Mouse (Mus musculus): Measurements from ENCODE around the gene Gpr155. TPM values are rescaled to one million over a fixed set of nuclear protein-coding genes. Genes with fewer than 3 reads are reported as not detected.

Gpr155 gene
- polyA plus RNA-seq, 1 experiment from 2014 or later = 20.6 TPM

DNA sequence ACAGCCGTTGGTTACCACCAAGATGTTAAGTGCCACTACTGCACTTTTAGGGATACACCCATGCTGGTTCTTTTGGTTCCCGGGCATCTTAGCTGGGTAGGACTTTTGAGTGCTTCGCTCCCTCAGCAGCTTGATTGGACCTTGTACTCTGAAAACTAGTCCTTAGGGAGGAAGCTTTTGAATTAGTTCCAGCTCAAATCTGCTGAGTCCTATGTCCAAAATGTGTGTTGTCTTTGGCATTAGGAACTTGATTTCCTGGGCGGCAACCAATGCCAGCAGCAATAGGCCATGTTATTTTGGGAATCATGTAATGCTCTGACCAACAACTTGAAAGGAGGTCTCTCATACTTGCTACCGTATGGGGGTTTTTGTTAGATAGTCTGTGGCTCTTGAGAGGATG, 60.5 kb downstream of the Gpr155 start:
- 97% methylated on average over 5 of the region's 5 CpGs for WGBS (ENCODE audit: missing documents)
- Histone ChIP-seq H3K36me3 (ENCODE audit: inconsistent target) (no peaks in the 10 kb centered on the region), H3K27ac (no peak overlapping the region), H3K4me3 (ENCODE audit: inconsistent target) (no peak overlapping the region), H3K79me2 (ENCODE audit: inconsistent target) (no peaks in the 10 kb centered on the region)

DNA sequence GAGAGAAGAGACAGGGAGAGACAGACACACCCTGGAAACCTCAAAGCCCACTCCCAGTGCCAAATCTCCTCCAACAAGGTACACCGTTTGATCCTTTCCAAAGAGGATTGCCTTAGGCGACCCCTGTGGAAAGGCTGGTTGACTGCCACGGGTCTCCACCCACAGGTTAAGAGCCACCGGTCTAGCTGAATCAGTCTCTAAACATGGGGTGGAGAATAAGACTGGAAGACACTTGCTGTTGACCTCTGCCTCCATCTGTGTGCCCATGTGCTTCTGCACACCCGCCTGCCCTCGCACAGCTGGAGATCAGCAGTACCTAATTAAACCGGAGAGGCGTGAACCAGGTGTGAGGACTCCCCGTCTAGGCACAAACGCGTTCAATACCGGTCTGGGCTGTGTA, 63.4 kb downstream of the Gpr155 start:
- Histone ChIP-seq H3K4me3 (ENCODE audit: inconsistent target) (no peak overlapping the region), H3K27ac (no peak overlapping the region), H3K36me3 (ENCODE audit: inconsistent target) (no peaks in the 10 kb centered on the region), H3K79me2 (ENCODE audit: inconsistent target) (no peaks in the 10 kb centered on the region)
- 84% methylated on average over 7 of the region's 12 CpGs for WGBS (ENCODE audit: missing documents)

DNA sequence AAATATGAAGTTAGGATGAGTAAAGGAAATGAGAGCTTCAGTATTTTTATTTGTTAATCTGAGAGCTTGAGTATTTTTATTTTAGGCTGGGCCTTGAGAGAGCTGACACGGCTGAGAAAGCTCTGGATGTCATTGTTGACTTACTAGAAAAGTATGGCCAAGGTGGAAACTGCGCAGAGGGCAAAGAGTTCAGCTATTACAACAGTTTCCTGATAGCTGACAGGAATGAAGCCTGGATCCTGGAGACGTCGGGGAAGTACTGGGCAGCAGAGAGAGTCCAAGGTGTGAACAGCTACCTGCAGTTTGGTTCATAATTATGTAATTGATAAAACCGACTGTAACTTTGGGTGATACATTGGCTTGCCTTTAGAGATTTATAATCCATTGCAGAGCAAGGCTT, 67.2 kb downstream of the Gpr155 start:
- WGBS (ENCODE audit: missing documents) = 87% methylated on average over 5 of the region's 5 CpGs
- Histone ChIP-seq H3K4me3 (ENCODE audit: inconsistent target) (no peak overlapping the region), H3K36me3 (ENCODE audit: inconsistent target) (no peaks in the 10 kb centered on the region), H3K27ac (no peak overlapping the region), H3K79me2 (ENCODE audit: inconsistent target) (no peaks in the 10 kb centered on the region)

DNA sequence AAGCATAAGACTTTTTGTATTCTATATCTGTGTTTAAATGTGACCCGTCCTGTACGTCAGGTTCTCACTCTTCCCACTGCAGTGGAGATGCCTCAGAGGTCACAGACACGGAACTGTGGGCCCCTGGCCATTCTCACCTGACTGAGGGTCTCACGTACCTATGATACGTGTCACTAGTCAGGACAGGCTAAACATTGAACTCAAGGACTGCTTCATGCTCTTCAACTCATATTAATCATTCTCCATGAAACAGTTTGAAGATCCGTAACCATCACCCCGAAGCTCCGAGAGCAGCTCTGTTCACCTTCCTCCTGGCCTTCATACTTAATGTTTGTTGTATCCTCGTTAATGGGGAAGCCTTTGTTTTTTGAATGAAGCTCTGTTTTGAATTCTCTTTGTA, 68.9 kb downstream of the Gpr155 start:
- Histone ChIP-seq H3K27ac (no peak overlapping the region), H3K4me3 (ENCODE audit: inconsistent target) (no peak overlapping the region), H3K36me3 (ENCODE audit: inconsistent target) (no peaks in the 10 kb centered on the region), H3K79me2 (ENCODE audit: inconsistent target) (no peaks in the 10 kb centered on the region)
- WGBS (ENCODE audit: missing documents) = 93% methylated on average over 9 of the region's 9 CpGs

DNA sequence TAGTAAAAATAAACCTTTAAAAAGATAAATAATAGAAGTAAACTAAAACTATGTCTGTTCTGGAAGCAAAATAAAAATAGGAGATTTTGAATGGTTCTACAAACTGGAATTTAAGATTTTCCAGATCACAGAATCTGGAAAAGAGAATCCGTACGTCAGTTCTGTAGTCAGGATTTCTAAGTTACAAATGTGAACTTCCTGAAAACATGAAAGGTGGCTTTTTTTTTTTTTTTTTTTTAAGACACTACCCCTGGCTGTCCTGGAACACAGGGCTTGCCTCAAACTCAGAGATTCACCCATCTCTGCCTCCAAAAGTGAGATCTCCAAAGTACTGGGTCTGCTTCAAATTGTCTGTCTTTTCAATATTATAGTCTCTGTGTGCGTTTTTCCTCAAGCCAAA, 72.1 kb downstream of the Gpr155 start:
- no peak overlapping the region for H3K27ac ChIP-seq
- peaks cover 10% of the 10 kb centered on the region for H3K36me3 ChIP-seq (ENCODE audit: inconsistent target)
- H3K4me3 ChIP-seq (ENCODE audit: inconsistent target) = no peak overlapping the region
- 95% methylated on average over 3 of the region's 3 CpGs for WGBS (ENCODE audit: missing documents)
- peaks cover 22% of the 10 kb centered on the region for H3K79me2 ChIP-seq (ENCODE audit: inconsistent target)

DNA sequence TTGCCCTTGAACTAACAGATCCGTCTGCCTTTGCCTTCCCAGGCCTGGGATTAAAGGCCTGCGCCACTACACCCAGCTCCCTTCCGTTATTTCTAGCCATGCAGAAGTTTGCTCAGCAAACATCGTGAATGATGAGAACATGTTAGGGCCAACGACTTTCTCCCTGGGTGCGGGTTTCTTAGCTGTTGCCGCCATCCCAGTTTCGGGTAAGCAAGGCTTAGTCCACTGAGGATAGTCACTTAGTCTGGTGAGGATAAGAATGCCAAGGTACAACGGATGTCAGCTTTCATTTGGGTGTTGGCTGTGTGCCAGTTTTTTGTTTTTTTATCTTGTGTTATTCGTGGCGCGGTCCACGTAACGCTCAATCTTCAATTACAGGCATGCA, 73.3 kb downstream of the Gpr155 start:
- 59% methylated on average over 14 of the region's 14 CpGs for WGBS (ENCODE audit: missing documents)
- Histone ChIP-seq H3K27ac (peak overlapping the region; percentile 54), H3K36me3 (ENCODE audit: inconsistent target) (peaks cover 22% of the 10 kb centered on the region), H3K79me2 (ENCODE audit: inconsistent target) (peaks cover 27% of the 10 kb centered on the region), H3K4me3 (ENCODE audit: inconsistent target) (peak overlapping the region; percentile 99)

DNA sequence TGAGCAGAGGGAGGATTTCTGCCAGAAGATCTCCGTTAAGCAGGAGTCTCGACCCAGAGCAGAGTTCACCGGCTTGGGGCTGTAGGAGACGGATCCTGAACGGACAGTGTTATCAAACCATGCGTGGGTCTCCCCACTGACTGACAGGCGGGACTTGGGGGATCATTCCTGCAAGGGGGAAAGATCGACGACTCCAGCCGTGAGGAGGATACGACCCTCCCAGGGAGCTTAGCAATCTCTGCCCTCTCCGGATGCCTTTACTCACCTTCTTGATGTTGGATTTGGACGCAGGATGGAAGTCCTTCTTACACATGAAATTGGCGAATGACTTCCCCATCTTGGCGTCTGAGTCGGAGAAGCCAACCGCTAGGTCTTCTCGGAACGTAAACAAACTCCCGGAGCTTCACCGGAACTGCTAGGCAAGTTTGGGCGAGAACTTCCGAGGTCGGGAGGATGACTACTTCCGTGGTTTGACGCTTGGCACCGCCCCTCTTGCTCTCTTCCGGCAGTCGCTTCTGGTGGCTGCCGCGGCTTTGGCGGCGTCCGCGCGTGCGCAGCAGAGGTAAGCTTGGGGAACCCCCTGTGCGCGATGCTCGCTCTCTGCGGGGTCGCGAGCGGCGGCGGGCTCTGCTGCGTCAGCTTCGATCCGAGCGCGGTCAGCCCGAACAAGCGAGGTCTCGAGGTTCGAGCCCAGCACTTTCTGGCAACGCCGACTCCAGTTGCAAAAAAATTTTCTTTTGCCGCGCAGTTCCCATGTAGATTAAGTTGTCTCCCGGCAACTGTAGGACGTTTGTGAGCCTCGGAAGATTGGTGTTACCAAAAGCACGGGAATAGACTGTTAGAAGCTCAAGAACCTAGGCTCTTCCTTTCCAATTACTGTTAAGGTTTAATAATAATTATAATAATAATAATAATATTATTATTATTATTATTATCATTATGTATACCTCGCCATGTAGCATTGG, 73.9 kb downstream of the Gpr155 start, which contains the start of the genes Scrn3 and Cir1:
Gene Scrn3, plus strand, starts transcription at position 450 of the 965 bp plus-strand sequence.
Gene Cir1, minus strand, starts transcription at position 550 of the 965 bp plus-strand sequence.
- H3K27ac ChIP-seq = peak within 1 kb of the TSS; percentile 65
- H3K36me3 ChIP-seq (ENCODE audit: inconsistent target) = peaks cover 27% of the 10 kb centered on the region
- H3K4me3 ChIP-seq (ENCODE audit: inconsistent target) = peak within 1 kb of the TSS; percentile 99
- WGBS (ENCODE audit: missing documents) = 1% methylated on average over 53 of the region's 64 CpGs
- H3K79me2 ChIP-seq (ENCODE audit: inconsistent target) = peaks cover 27% of the 10 kb centered on the region

DNA sequence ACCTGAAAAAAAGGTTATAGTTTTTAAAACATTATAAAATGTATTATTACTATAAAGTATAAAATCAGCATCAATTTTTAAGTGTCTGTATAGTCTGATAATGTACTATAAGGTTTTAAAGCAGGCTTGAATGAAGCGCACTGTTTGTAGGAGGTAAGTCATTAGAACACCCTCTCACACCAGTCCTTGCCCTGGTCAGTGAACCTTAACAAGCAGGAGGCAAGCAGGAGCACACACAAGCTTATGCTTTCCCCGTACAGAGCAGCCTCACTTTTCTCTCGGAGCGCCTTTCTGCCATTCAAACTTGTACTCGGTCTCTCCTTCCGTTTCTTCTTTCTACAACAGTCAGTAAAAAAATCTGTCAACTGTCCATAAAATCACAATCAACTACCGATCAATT, 80.4 kb downstream of the Gpr155 start:
- no peak overlapping the region for H3K27ac ChIP-seq
- peaks cover 83% of the 10 kb centered on the region for H3K36me3 ChIP-seq (ENCODE audit: inconsistent target)
- WGBS (ENCODE audit: missing documents) = 93% methylated on average over 7 of the region's 7 CpGs
- peaks cover 17% of the 10 kb centered on the region for H3K79me2 ChIP-seq (ENCODE audit: inconsistent target)
- H3K4me3 ChIP-seq (ENCODE audit: inconsistent target) = no peak overlapping the region

DNA sequence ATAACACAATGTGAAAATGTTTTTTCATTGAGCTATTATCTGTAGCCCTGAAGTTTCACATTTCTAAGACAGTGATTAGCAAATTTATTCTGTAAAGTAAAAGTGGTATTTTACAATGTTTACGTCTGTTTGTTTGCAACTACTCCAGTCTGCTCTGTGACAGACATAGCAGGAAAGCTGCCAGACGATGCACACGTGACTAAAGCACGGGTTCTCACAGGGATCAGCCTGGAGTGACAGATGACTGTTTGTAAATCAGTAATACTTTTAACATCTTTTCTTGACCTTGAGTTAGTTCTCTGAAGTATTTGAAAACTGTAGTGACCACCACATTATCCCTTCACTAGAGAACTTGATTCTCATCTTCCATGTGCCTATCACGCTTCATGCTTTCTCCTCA, 81.9 kb downstream of the Gpr155 start:
- no peak overlapping the region for H3K27ac ChIP-seq
- peaks cover 80% of the 10 kb centered on the region for H3K36me3 ChIP-seq (ENCODE audit: inconsistent target)
- WGBS (ENCODE audit: missing documents) = 100% methylated on average over 5 of the region's 5 CpGs
- no peak overlapping the region for H3K4me3 ChIP-seq (ENCODE audit: inconsistent target)
- H3K79me2 ChIP-seq (ENCODE audit: inconsistent target) = peaks cover 6% of the 10 kb centered on the region; the same call in 1 of the 2 replicates

DNA sequence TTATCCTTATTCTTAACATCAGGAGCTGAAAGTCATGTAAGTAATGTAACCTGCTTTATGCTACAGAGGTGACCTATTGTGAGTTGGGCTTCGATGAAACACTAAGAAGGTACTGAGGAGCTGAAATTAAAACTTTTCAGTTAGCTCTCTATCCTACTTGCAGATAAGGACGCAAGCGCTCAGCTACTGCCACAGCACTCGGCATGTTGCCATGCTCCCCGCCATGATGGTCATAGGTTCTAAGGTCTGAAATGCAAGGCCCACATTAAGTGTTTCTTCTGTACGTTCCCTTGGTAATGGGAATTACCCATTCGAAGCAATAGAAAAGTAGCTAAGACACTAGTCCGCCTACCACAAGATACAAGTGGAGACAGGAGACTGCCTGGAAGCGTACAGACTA, 83.7 kb downstream of the Gpr155 start:
- WGBS (ENCODE audit: missing documents) = 97% methylated on average over 9 of the region's 9 CpGs
- Histone ChIP-seq H3K27ac (no peak overlapping the region), H3K79me2 (ENCODE audit: inconsistent target) (no peaks in the 10 kb centered on the region), H3K36me3 (ENCODE audit: inconsistent target) (peaks cover 79% of the 10 kb centered on the region), H3K4me3 (ENCODE audit: inconsistent target) (no peak overlapping the region)

DNA sequence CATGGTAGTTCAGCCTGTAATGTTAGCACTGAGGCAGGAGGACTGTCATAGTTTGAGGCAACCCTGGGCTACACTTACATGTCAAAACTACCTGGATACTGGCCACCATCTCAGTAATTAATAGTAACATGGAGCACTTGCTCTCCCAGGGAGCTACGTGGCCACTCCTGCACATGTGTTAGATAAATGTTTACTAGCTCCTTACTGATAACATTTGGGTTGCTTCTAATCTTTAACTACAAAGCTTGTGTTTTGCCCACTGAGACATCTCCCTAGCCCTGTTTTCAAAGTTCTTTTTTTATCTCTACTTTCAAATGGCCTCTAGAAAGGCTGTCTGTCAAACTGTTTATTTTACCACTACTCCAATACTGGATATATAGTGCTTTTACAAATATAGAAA, 84.4 kb downstream of the Gpr155 start:
- 88% methylated on average over 1 of the region's 1 CpGs for WGBS (ENCODE audit: missing documents)
- no peak overlapping the region for H3K27ac ChIP-seq
- peaks cover 74% of the 10 kb centered on the region for H3K36me3 ChIP-seq (ENCODE audit: inconsistent target)
- no peaks in the 10 kb centered on the region for H3K79me2 ChIP-seq (ENCODE audit: inconsistent target)
- no peak overlapping the region for H3K4me3 ChIP-seq (ENCODE audit: inconsistent target)

DNA sequence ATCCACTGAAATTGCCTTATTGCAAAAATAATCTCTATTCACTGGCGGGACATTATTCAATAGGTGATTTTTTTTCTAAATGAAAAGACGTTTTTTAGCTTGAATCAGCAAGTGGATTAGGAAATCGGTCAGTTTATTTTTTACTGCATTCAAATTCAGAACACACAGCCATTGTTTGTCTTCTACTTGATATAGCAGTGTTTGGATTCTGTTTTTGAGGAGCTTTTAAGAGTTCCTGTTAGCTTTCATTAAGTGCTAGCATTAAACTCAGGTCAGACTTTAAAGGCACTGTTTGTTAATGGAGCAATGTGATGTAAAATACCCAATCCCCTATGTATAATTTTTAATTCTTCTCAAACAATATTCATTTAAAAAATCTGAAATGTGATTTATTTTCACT, 87.5 kb downstream of the Gpr155 start:
- Histone ChIP-seq H3K4me3 (ENCODE audit: inconsistent target) (no peak overlapping the region), H3K79me2 (ENCODE audit: inconsistent target) (no peaks in the 10 kb centered on the region), H3K27ac (no peak overlapping the region), H3K36me3 (ENCODE audit: inconsistent target) (peaks cover 49% of the 10 kb centered on the region)
- 92% methylated on average over 3 of the region's 3 CpGs for WGBS (ENCODE audit: missing documents)

DNA sequence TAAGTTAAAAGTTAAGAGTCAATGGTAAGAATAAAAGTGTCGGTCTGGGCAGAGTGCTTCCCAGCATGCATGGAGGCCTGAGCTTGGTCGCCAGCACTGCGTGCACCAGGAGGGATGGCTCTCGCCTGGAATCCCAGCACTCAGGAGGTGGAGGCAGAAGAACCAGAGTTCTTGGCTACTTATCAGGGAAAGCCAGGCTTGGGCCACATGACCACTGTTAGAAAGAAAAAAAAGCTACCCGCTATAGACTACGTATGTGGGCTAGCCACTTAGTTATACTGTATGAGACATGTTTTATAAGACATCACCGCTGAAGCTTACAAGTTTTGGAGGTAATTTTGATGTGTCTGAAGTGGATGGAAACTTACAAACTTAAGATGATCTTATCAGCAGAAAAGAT, 88.2 kb downstream of the Gpr155 start:
- H3K27ac ChIP-seq = no peak overlapping the region
- no peak overlapping the region for H3K4me3 ChIP-seq (ENCODE audit: inconsistent target)
- peaks cover 43% of the 10 kb centered on the region for H3K36me3 ChIP-seq (ENCODE audit: inconsistent target)
- no peaks in the 10 kb centered on the region for H3K79me2 ChIP-seq (ENCODE audit: inconsistent target)
- 95% methylated on average over 7 of the region's 7 CpGs for WGBS (ENCODE audit: missing documents)

DNA sequence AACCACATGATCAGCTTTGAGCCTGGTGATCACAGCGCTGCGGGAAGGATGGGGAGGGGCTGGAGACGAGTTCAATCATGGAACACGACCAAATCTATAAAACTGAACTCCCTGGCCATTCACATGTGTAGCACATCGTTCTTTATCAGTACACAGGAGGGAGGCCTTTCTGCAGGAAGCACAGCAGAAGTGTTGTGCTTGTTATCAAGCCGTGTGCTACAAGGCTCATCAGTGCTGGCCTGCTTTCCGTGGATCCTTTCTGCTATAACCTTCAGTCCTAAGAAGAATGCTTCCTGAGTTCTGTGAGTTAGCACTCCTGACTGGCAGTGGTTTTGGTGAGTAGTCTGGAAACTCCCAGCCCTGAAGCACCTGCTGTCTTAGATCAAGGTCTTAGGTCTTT, 91.3 kb downstream of the Gpr155 start:
- 88% methylated on average over 7 of the region's 7 CpGs for WGBS (ENCODE audit: missing documents)
- Histone ChIP-seq H3K4me3 (ENCODE audit: inconsistent target) (no peak overlapping the region), H3K79me2 (ENCODE audit: inconsistent target) (no peaks in the 10 kb centered on the region), H3K27ac (no peak overlapping the region), H3K36me3 (ENCODE audit: inconsistent target) (peaks cover 37% of the 10 kb centered on the region)
